Mouse (Mus musculus) myocyte (in vitro differentiated cells): ENCODE measurements around the gene Os9. TPM values are rescaled to one million over a fixed set of nuclear protein-coding genes. Genes with fewer than 3 reads are reported as not detected.
A peak's percentile ranks its signal among the peaks of the same experiment; 100 is the strongest.
"Not testable (repeated sequence)": the region's sequence is repeated elsewhere in the genome, so short reads cannot be mapped to it uniquely, and the experiment has no call there.

Source experiments
- H3K27me3 ChIP-seq: one replicate; pipeline ENCODE4 v1.6.1; 2011; ENCODE audit not compliant: control insufficient read depth, insufficient read depth, insufficient read length
- H3K36me3 ChIP-seq: one replicate; pipeline ENCODE4 v1.6.1; 2011; ENCODE audit not compliant: control insufficient read depth, insufficient read depth
- H3K4me2 ChIP-seq: one replicate; pipeline ENCODE4 v1.6.1; 2011; ENCODE audit warnings: low read depth, control low read depth
- H3K4me3 ChIP-seq: one replicate; pipeline ENCODE4 v1.5.1; 2011; ENCODE audit warnings: mild to moderate bottlenecking, control low read depth, moderate library complexity
- H3K79me2 ChIP-seq: one replicate; pipeline ENCODE4 v1.6.1; 2011; ENCODE audit not compliant: control insufficient read depth, insufficient read depth
- H3ac ChIP-seq: one replicate; pipeline ENCODE4 v1.6.1; 2011; ENCODE audit not compliant: control insufficient read depth, insufficient read length
- CEBPB ChIP-seq: IDR thresholded peaks from 2 replicates; pipeline ENCODE4 v1.6.1; 2011; ENCODE audit warnings: mild to moderate bottlenecking, moderate library complexity; ENCODE audit not compliant: poor library complexity, insufficient read depth, severe bottlenecking
- E2F4 ChIP-seq: IDR thresholded peaks from one replicate; pipeline ENCODE4 v1.6.1; 2011; ENCODE audit warnings: mild to moderate bottlenecking, control low read depth, moderate library complexity; ENCODE audit not compliant: insufficient read depth
- MAX ChIP-seq: IDR thresholded peaks from one replicate; pipeline ENCODE4 v1.6.1; 2011; ENCODE audit warnings: low read depth, mild to moderate bottlenecking, control low read depth
- MYOD1 ChIP-seq, 3 experiments: IDR thresholded peaks; one replicate each; pipeline ENCODE4 v1.6.1; 2011; ENCODE audit warnings: control low read depth in 2 of 3, low read depth in 2 of 3, mild to moderate bottlenecking in 2 of 3, moderate library complexity in 1 of 3; ENCODE audit not compliant: insufficient read length in 2 of 3, control insufficient read depth in 1 of 3
- MYOG ChIP-seq, 3 experiments: IDR thresholded peaks; one replicate each; pipeline ENCODE4 v1.6.1; 2011; ENCODE audit warnings: control low read depth in 2 of 3, low read depth in 2 of 3, mild to moderate bottlenecking in 2 of 3; ENCODE audit not compliant: insufficient read length in 2 of 3, control insufficient read depth in 1 of 3, insufficient read depth in 1 of 3
- POLR2A ChIP-seq: IDR thresholded peaks from one replicate; pipeline ENCODE4 v1.6.1; 2011; ENCODE audit warnings: low read depth, mild to moderate bottlenecking, control low read depth, moderate library complexity; ENCODE audit not compliant: insufficient read length
- POLR2AphosphoS2 ChIP-seq: IDR thresholded peaks from one replicate; pipeline ENCODE4 v1.6.1; 2011; ENCODE audit warnings: low read depth, control low read depth; ENCODE audit not compliant: insufficient read length
- REST ChIP-seq: IDR thresholded peaks from one replicate; pipeline ENCODE4 v1.6.1; 2011; ENCODE audit warnings: mild to moderate bottlenecking, control low read depth, moderate library complexity; ENCODE audit not compliant: insufficient read depth, insufficient read length
- SRF ChIP-seq: IDR thresholded peaks from one replicate; pipeline ENCODE4 v1.6.1; 2011; ENCODE audit warnings: low read depth; ENCODE audit not compliant: control insufficient read depth, insufficient read length
- TCF12 ChIP-seq: IDR thresholded peaks from one replicate; pipeline ENCODE4 v1.6.1; 2011; ENCODE audit warnings: mild to moderate bottlenecking, control low read depth; ENCODE audit not compliant: poor library complexity, insufficient read depth, severe bottlenecking
- TCF3 ChIP-seq: IDR thresholded peaks from one replicate; pipeline ENCODE4 v1.6.1; 2011; ENCODE audit warnings: low read depth, control low read depth; ENCODE audit not compliant: insufficient read length
- USF1 ChIP-seq: IDR thresholded peaks from one replicate; pipeline ENCODE4 v1.6.1; 2011; ENCODE audit warnings: low read depth, mild to moderate bottlenecking, control low read depth, moderate library complexity
- polyA plus RNA-seq: library from polyadenylated mRNA; unstranded; fragments of >200 nt; fragmentation: generic; extraction: Trizol; gene quantifications from one replicate; pipeline ENCODE4 v1.2.1, GENCODE M21; 2012; ENCODE audit warnings: missing spikeins

The Os9 gene
- polyA plus RNA-seq, 1 experiment = 67.2 TPM

- Histone ChIP-seq H3K27me3 (peaks cover 8% of the 10 kb centered on the region), H3K4me3 (no peak overlapping the region), H3K79me2 (no peaks in the 10 kb centered on the region), H3ac (no peak overlapping the region), H3K36me3 (no peaks in the 10 kb centered on the region), H3K4me2 (no peak overlapping the region)
- TF ChIP-seq CEBPB (no peak), SRF (no peak), REST (no peak), MAX (no peak), E2F4 (no peak), MYOD1 (IDR thresholded peaks at IDR 0.05; ENCODE audit: control insufficient read depth in 1 of 3, insufficient read length in 2 of 3, low read depth in 2 of 3) (no peak), POLR2AphosphoS2 (no peak), TCF3 (no peak), TCF12 (no peak), MYOG (IDR thresholded peaks at IDR 0.05; ENCODE audit: control insufficient read depth in 1 of 3, insufficient read depth in 1 of 3, insufficient read length in 2 of 3, low read depth in 2 of 3) (no peak), POLR2A (no peak), USF1 (no peak)
Measured at GRCm38 (mm10) chr10:127075651-127076050, 45.3 kb downstream of the Os9 start.

GRCm38 (mm10) chr10:127075080-127075479 lies 45.9 kb downstream of the Os9 start, which contains the start of gene Agap2:
TSS of gene Agap2 (plus strand) at chr10:127075284.
- Histone ChIP-seq H3K27me3 (peaks cover 8% of the 10 kb centered on the region), H3K36me3 (no peaks in the 10 kb centered on the region), H3K79me2 (peaks cover under 1% of the 10 kb centered on the region), H3K4me2 (no peak within 1 kb of the TSS), H3ac (no peak within 1 kb of the TSS), H3K4me3 (no peak within 1 kb of the TSS)
- TF ChIP-seq MYOD1 (IDR thresholded peaks at IDR 0.05; ENCODE audit: control insufficient read depth in 1 of 3, insufficient read length in 2 of 3, low read depth in 2 of 3) = no peak
- TF ChIP-seq TCF3 = no peak

GRCm38 (mm10) chr10:127073981-127074380 lies 47.0 kb downstream of the Os9 start:
- Histone ChIP-seq H3K4me3 (no peak overlapping the region), H3ac (no peak overlapping the region), H3K36me3 (no peaks in the 10 kb centered on the region), H3K79me2 (peaks cover 11% of the 10 kb centered on the region), H3K4me2 (no peak overlapping the region), H3K27me3 (peaks cover 8% of the 10 kb centered on the region)
- TF ChIP-seq MAX (no peak), REST (no peak), MYOG (IDR thresholded peaks at IDR 0.05; ENCODE audit: control insufficient read depth in 1 of 3, insufficient read depth in 1 of 3, insufficient read length in 2 of 3, low read depth in 2 of 3) (no peak), TCF12 (no peak), SRF (no peak), TCF3 (no peak), USF1 (no peak), POLR2AphosphoS2 (no peak), E2F4 (no peak), POLR2A (no peak), MYOD1 (IDR thresholded peaks at IDR 0.05; ENCODE audit: control insufficient read depth in 1 of 3, insufficient read length in 2 of 3, low read depth in 2 of 3) (no peak), CEBPB (no peak)

GRCm38 (mm10) chr10:127072969-127073368 lies 48.0 kb downstream of the Os9 start:
- H3K4me2 ChIP-seq, H3K27me3 ChIP-seq, H3ac ChIP-seq, H3K4me3 ChIP-seq, H3K36me3 ChIP-seq: not testable (repeated sequence)
- peaks cover 18% of the 10 kb centered on the region for H3K79me2 ChIP-seq

- H3K4me2 ChIP-seq, H3K27me3 ChIP-seq, H3ac ChIP-seq, H3K4me3 ChIP-seq: not testable (repeated sequence)
- Histone ChIP-seq H3K79me2 (peaks cover 18% of the 10 kb centered on the region), H3K36me3 (peaks cover 13% of the 10 kb centered on the region)
Measured at GRCm38 (mm10) chr10:127072270-127072669, 48.7 kb downstream of the Os9 start.

GRCm38 (mm10) chr10:127071203-127071602 lies 49.7 kb downstream of the Os9 start:
- Histone ChIP-seq H3K27me3 (no peaks in the 10 kb centered on the region), H3K4me3 (peak overlapping the region; percentile 98), H3K79me2 (peaks cover 18% of the 10 kb centered on the region), H3ac (peak overlapping the region; percentile 41), H3K4me2 (peak overlapping the region; percentile 97), H3K36me3 (peaks cover 22% of the 10 kb centered on the region)
- TF ChIP-seq POLR2AphosphoS2 (peak; percentile 32), SRF (no peak), TCF3 (no peak)
